Mouse (Mus musculus): ENCODE measurements at regions not wholly inside any gene's neighbourhood (a gene's known extent, or its start where the extent isn't known, plus 50 kb on each side); places are given as distances from the start of the nearest gene placed in this dataset.

- no peak for DNase-seq (ENCODE audit: low read depth in 1 of 2, low spot score in 2 of 2)
Observed at GRCm38 (mm10) chr10:66909204-66909889, 186.6 kb upstream of the Jmjd1c start.

GRCm38 (mm10) chr10:66909905-66910681 lies 185.8 kb upstream of the Jmjd1c start:
- no peak for DNase-seq (ENCODE audit: low read depth in 1 of 2, low spot score in 2 of 2)

- DNase-seq (ENCODE audit: low read depth in 1 of 2, low spot score in 2 of 2) = no peak
Observed at GRCm38 (mm10) chr10:66911261-66911911, 184.5 kb upstream of the Jmjd1c start.

- no peak for DNase-seq (ENCODE audit: low read depth in 1 of 2, low spot score in 2 of 2)
Observed at GRCm38 (mm10) chr10:66912440-66912839, 183.5 kb upstream of the Jmjd1c start.

- no peak for DNase-seq (ENCODE audit: low read depth in 1 of 2, low spot score in 2 of 2)
Observed at GRCm38 (mm10) chr10:66913187-66913586, 182.7 kb upstream of the Jmjd1c start.

GRCm38 (mm10) chr10:66913627-66914026 lies 182.3 kb upstream of the Jmjd1c start:
- no peak for DNase-seq (ENCODE audit: low read depth in 1 of 2, low spot score in 2 of 2)

GRCm38 (mm10) chr10:66914288-66914975 lies 181.5 kb upstream of the Jmjd1c start:
- DNase-seq (ENCODE audit: low read depth in 1 of 2, low spot score in 2 of 2) = no peak

GRCm38 (mm10) chr10:66915801-66916200 lies 180.1 kb upstream of the Jmjd1c start:
- DNase-seq (ENCODE audit: low read depth in 1 of 2, low spot score in 2 of 2) = no peak

- no peak for DNase-seq (ENCODE audit: low read depth in 1 of 2, low spot score in 2 of 2)
Observed at GRCm38 (mm10) chr10:66917725-66918124, 178.2 kb upstream of the Jmjd1c start.

GRCm38 (mm10) chr10:66918713-66919112 lies 177.2 kb upstream of the Jmjd1c start:
- no peak for DNase-seq (ENCODE audit: low read depth in 1 of 2, low spot score in 2 of 2)

GRCm38 (mm10) chr10:66919953-66920760 lies 175.8 kb upstream of the Jmjd1c start:
- DNase-seq (ENCODE audit: low read depth in 1 of 2, low spot score in 2 of 2) = no peak

GRCm38 (mm10) chr10:66920761-66921684 lies 174.9 kb upstream of the Jmjd1c start:
- DNase-seq (ENCODE audit: low read depth in 1 of 2, low spot score in 2 of 2) = no peak

- no peak for DNase-seq (ENCODE audit: low read depth in 1 of 2, low spot score in 2 of 2)
Observed at GRCm38 (mm10) chr10:66921776-66922175, 174.1 kb upstream of the Jmjd1c start.

GRCm38 (mm10) chr10:66922314-66922713 lies 173.6 kb upstream of the Jmjd1c start:
- no peak for DNase-seq (ENCODE audit: low read depth in 1 of 2, low spot score in 2 of 2)

- no peak for DNase-seq (ENCODE audit: low read depth in 1 of 2, low spot score in 2 of 2)
Observed at GRCm38 (mm10) chr10:66923947-66924346, 172.0 kb upstream of the Jmjd1c start.

- DNase-seq (ENCODE audit: low read depth in 1 of 2, low spot score in 2 of 2) = no peak
Observed at GRCm38 (mm10) chr10:66924418-66924817, 171.5 kb upstream of the Jmjd1c start.

- no peak for DNase-seq (ENCODE audit: low read depth in 1 of 2, low spot score in 2 of 2)
Observed at GRCm38 (mm10) chr10:66925553-66926127, 170.3 kb upstream of the Jmjd1c start.

- DNase-seq (ENCODE audit: low read depth in 1 of 2, low spot score in 2 of 2) = no peak
Observed at GRCm38 (mm10) chr10:66927651-66928050, 168.3 kb upstream of the Jmjd1c start.

Data from monocyte, adult 2 months (primary cell).